Mouse (Mus musculus) left cerebral cortex, postnatal 25 days (tissue): Measurements from ENCODE around the gene Ppm1h. TPM values are rescaled to one million over a fixed set of nuclear protein-coding genes. Genes with fewer than 3 reads are reported as not detected.
A peak's percentile ranks its signal among the peaks of the same experiment; 100 is the strongest.

Experiments used
- DNase-seq, 2 experiments: peaks; one replicate each; pipeline ENCODE4 v3.0.0; 2022; ENCODE audit warnings: low spot score in 2 of 2, mixed read lengths in 1 of 2
- intact Hi-C: fragments of 180-260 bp; cut with DNase I; formaldehyde crosslinking; loops from one replicate; pipeline ENCODE4 v1.15.1; 2025
- total RNA-seq, 2 experiments: library from RNA; stranded (reverse); gene quantifications; 2 replicates each; pipeline ENCODE4 v1.2.3; 2021

The Ppm1h gene
- total RNA-seq, 2 experiments from 2014 or later: 93.9 to 111 TPM

DNA sequence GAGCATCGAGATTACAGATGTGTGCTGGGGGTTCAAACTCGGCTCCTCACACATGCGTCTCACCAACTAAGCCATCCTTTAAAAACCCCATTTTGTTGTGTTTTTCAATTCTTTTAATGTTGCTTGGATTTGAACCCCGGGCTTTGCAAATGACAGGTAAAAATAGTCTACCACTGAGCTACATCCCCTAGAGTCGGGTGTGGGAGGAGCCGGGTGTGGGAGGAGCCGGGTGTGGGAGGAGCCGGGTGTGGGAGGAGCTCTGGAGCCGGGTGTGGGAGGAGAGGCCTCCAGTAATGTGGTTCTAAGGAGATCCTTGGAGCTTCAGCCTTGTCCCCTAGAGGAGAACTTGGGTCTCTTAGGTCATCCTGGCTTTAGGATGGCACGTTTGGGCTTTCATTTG, 152.1 kb downstream of the Ppm1h start:
- DNase-seq: no peak
- intact Hi-C loops: no loop called here

DNA sequence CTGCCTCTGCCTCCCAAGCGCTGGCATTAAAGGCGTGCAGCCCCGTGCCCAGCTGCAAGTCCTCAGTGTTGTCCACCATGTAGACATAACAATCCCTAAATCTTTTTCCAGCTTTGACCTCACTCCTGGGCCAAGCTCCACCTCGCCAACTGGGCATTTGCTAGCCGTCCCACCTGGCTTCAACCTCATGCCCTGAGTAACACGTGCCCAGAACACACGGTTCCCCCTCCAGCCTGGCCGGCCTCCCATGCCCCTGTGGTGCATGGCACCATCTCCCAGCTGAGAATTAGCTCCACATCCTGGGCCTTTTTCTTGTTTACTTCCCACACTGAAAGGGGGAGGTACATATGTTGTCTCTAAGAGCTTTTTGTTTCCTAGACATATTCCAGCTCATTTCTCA, 163.5 kb downstream of the Ppm1h start:
- intact Hi-C loops: no loop called here
- no peak for DNase-seq

DNA sequence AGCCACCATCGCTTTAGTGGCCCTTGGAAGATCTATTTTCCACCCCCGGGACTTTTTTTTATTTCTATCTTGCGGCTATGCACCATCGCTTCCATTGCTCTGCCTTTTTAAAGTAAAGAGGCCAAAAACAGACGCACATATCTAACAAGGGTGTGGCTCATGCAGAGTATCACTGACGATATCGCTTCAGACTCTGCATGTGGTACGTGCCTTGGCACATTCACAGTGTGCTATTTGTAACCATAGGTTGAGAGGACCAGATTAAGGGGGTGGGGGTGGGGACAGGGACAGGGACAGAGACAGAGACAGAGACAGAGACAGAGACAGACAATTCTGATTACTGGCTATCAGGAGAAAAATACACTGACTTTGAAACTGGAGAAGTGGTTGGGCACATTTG, 164.4 kb downstream of the Ppm1h start:
- no peak for DNase-seq
- intact Hi-C loops: no loop called here

DNA sequence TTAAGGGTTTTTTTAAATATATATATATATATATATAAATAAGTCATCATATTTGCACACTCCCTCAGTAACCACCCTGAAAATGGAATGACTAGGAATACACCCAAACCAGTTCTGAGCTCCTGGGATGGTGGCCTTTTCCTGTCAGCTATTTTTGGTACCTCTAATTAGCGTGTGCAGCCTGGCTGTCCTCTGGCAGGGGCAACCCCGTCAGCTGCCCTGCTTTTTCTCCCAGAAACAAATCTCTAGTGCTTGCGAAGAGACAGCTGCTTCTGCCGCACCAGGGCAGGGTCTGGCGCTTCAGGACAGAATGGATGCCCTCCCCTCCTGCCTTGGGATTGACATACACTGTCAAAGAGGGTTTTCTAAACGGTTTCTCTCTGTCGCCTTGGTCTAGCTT, 166.9 kb downstream of the Ppm1h start:
- DNase-seq: peak in 1 of 2 experiments; percentile 46
- intact Hi-C loops: no loop called here

DNA sequence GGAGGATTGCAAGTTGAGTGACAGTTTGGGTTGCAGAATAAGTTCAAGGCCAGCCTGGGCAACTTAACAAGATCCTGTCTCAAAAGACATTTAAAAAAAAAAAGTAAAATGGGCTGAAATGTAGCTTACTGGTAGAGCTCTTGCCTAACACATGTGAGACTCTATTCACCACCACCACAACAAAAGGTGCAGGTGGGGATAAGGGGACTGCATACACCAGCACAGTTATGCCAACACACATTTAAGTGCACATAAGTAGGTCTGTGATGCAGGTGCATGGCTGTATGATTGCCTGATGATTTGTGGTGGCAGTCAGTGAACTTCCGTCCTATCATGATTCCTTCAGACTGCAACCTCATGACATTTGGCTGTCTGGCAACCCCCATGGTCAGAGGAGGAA, 167.9 kb downstream of the Ppm1h start:
- no peak for DNase-seq
- intact Hi-C loops: no loop called here

DNA sequence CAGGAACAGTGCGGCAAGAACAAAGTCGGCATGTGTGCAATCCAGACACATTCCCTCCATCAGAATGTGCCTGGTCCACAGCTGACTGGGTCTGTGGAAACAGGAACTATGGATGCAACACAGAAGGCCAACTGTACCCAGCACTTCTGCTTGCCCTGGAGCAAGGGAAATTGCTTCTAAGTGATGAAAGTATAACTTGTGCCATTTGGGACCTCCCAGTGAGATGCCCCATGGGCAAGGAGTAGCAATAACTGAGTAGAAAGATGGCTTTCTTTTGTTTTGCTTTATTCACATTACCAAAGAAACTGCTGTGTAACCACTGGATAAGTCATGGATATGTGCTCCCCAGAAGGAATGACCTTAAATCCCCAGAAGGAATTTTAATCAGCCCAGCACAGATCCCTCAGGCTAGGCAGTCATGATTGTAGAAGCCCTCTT, 169.5 kb downstream of the Ppm1h start:
- intact Hi-C loops: no loop called here
- no peak for DNase-seq

DNA sequence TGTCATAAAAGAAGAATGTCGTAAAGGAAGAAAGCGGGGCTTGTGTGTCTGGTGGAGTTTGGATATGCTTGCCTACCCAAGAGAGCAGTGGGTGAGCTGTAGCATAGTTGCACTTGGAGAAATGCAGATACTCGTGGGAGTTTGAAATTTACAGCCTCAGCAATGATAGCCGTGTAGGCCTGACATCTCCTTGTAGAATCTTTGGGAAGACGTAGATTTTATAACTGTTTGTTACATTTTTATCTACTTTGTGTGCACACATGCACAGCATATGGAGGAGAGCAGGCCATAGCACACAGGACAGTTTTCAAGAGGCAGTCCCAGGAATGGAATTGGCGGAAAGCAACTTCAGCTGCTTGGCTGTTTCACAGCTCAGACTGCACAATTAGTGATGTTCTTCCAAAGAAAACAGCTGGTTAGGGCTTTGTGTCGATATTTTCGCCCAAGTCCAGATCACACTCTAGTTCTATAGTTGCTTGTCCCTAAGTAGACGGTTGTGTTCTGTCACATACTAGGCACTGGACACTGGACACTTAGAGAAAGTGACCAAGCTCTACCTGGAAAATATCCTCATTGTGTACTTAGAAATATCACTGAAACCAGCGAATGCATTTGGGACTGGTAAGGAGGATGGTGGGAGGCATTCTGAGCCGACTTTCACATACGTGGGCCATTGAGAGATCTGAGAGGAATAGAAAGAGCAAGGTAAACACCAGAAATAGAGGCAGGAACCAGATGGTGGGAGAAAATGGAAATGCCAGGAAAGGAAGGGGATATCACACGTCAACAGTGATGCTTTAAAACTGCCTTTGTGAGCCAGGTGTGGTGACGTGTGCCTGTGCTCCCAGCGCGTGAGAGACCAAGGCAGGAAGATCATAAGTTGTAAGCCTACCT, 173.0 kb downstream of the Ppm1h start:
- peak; percentile 43 to 93 for DNase-seq
- intact Hi-C loops: loop anchor here (2.0 to 5.0 kb wide), 2 partner anchors 43 to 134 kb away; no protein-coding TSS in a partner anchor

DNA sequence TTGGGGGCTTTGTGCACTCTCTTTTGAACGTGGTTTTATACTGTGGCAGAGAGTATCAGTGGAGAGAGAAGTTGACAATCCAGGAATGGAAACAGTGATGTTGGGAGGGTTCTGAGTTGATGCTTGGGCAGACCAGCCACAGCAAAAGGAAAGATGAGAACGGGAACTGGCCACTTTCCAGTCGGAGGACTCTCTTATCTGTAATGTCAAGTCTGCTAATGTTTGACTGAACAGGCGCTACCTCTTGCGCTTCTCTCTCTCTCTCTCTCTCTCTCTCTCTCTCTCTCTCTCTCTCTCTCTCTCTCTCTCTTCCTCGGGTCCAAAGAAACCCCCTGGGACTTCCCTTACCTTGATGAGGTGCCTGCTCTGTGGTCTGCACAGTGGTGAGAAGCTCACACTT, 176.0 kb downstream of the Ppm1h start:
- DNase-seq: no peak
- intact Hi-C loops: loop anchor here (5.0 kb wide), 1 partner anchor 137 kb away; no protein-coding TSS in a partner anchor

DNA sequence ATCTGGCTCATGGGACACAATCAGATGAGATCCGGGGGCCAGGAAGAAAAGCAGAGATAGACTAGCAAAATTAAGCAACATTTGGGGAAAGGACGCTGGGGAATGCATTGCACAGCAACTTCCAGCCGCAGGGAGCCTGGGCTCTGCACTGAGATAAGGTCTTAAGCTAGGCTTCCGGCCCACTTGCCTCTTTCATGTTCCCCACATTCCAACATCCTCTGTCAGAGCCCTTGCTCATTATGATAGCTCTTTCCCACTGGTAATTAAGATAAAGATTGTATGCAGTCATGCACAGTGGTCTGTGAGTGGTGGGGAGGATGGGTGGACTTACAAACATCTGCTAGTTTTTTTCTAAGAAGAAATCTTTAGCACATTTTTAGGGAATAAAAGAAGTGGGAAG, 176.6 kb downstream of the Ppm1h start:
- intact Hi-C loops: no loop called here
- no peak for DNase-seq

DNA sequence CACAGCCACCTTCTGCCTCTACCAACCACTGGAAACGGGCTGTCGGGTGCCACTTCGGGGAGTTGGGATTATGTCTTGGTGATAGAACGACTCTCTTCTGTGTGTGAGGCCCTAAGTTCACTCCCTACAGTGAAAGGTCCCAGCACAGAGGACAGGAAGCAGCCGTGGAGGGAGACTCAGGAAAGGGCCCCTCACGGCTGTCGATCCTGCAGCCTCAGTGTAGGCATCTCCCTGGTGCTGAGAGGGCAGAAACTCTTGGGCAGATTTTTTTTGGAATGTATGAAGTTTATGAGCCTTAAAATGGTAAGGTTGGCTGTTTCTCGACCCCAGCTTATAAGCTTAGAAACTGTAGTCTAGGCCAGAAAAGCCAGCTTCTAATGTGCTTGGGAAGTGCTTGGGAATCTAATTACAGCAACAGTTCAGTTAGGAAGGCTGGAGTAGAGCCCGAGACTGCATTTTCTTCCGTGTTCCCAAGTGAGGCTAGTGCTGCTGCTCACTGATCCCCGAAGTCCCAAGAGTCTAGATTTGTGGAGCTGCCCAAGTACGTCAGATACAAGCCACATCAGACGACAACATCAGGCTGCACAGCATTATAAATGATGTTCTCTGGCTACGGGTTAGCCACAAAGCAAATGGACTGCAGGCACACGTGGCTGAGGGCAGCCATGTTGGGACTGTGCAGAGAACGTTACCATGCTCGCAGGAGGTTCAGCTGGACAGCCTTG, 177.6 kb downstream of the Ppm1h start:
- intact Hi-C loops: no loop called here
- no peak for DNase-seq

DNA sequence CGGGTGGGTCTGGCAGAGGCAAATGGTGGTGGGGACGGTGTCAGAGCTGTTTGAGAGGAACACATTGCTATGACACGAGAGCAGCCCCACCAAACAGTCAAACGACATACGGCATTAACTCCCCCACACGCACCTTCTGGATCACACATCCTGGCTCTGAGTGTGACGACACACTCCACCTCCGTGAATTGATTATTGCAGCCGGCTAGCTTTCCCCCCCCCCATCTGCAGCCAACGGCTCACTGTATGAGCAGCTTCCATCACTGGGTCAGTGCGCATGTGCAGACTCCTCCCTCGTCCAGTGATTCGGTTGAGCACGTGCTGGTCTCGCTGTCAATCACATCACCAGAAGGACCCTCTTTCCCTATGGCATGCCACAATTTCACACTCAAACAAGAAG, 178.6 kb downstream of the Ppm1h start:
- intact Hi-C loops: no loop called here
- peak in 1 of 2 experiments; percentile 67 for DNase-seq

DNA sequence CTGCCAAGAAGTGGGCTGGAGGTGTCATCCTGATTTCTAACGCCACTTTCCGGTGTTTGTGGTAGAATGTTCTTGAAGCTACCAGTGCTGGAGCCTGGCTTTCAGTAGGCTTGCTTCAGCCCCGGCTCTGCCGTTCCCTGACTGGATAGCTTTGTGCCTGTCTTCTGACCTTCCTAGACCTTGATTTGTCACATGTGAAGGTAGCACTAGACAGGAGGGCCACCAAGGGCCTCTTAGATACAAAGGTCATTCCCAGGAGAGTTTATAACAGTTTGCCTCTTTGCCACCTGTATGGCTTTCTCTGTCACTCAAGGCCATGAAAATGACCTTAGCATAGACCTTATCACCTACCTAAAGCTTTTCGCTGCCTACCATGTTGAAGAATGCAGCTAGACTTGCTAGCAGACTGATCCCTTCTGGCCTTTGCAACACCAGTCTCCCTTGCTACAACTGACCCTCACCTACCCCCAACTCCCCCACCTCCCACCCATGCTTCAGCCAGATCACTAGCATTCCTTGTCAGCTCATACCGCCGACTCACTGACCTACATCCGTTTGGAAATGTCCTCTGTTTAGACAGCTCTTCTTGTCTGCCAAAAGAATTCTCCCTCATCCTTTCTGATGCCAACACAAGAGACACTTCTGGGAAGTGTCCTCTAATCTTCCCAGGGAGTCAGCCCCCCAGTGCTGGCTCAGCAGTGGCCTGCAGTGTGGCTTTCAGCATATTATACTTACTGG, 180.5 kb downstream of the Ppm1h start:
- intact Hi-C loops: no loop called here

DNA sequence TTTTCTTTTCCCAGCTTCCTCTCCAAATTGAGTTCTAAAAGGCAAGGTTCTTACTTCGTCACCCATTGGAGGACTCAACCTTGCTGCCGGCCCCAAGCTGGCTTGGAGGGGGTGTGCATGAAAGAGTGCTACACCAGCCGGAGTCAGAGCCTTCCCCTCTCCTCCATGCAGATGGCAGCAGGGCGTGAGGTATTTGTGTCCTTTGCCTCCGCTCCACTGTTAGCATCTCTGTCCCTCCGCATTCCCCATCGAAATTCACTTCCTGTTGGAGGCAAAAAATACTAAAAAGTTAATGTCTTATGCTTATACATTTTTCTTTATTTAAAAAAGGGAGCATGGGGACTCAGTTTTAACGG, 181.1 kb downstream of the Ppm1h start:
- intact Hi-C loops: no loop called here
- DNase-seq: no peak

More for the DNA sequence above, 180.5 kb downstream of the Ppm1h start:
- no peak for DNase-seq

DNA sequence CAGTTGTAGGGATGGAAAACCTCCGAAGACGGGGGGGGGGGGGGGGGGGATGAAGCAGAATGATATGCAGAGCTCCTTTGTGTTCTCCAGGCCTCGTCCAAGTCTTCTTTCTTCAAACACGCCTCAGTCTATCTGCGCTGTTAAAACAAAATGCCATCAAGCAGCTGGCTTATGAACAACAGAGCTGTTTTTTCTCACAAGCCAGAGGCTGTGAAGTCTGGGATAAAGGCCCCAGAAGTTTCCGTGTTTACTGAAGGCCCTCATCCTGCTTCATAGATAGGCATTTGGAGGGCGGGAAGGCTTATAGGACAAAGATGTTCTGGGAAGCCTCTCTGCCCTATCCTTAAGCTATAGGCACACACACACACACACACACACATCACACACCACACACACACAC, 181.5 kb downstream of the Ppm1h start:
- intact Hi-C loops: no loop called here
- DNase-seq: no peak

DNA sequence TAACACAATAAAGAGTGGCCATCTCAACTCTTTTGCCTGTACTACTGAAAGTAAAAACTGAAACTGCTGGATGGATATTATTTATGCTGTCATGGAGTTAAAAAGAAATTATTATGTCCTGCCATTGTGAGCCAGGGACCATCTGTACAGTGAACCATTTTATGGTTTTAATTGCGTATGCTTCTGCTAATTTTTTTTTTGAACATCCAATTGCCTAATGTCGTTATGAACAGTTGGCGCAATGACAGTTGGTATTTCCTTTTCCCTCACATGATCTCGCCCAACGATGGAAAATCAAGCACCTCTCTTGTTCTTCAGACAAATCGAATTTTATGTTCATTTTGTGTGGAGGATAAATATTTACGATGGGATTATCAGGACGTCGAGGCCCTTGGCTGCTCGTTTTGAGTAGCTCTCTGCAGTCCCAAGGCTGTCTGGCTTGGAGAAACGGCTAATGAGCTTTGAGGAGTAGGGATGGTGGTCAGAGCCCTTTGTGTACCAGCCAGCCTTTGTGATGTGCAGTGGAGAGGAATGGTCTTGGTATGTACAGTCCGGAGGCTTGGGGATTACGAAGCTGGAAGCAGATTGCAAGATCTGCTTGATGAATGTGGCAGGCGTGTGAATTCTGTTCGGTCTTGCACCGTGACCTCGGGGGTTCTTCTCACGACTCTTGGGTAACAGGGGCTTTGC, 183.3 kb downstream of the Ppm1h start:
- intact Hi-C loops: no loop called here
- no peak for DNase-seq

DNA sequence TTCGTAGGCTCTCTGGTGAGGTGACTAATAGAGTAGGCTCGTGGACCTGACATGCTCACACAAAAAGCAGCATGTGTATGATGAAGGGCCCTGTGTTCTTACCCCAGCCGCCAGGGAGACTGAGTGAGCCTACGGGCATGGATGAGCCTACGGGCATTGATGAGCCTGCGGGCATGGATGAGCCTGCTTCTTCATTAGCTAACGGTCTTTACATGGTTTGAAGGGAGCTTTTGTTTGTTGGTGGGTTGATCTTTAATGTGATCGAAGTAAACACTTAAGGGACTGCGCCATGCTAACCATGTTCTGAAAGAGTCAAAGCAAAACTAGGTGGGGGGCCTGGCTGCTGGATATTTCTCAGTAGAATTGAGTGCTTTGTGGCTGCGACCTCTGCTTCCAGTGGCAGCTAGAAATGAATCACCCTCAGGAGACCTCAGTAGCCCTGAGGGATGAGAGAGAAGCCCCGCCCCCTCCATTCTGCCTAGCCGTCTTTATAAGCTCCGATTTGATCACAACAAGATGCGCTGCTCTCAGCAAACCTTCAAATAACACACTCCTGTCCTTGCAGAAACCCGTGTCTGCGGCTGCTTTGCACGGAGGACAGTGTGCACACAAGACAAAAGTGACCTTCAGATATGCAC, 183.9 kb downstream of the Ppm1h start:
- intact Hi-C loops: no loop called here
- DNase-seq: no peak

DNA sequence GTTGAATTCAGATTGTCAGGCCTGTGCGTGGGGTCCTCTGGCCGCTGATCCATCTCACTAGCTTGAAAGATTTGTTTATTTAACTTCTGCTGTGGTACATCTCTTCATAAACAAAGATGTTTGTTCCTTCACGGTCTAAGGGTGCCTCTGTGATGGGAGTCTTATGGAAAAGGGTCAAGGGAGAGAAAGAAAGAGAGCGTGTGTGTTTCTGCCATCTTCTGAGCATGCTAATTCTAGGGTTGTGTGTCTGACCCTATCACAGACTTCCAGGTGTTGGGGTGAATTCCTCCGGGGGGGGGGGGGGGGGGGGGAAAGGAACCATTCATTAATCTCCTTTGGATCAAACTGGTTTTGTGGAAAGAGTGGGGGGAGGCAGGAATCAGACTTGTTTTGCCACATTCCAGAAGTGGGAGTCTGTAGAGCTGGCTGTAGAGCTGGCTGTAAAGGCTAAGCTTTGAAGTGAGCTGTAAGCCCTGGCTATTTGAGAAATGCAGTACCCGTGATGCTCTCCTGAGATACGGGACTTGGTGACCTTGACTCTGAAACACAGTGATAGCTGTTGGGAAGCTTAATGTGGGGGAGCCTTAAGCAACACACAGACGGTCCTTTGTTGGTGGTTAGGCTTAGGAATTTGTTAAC, 191.4 kb downstream of the Ppm1h start:
- no peak for DNase-seq
- intact Hi-C loops: no loop called here

DNA sequence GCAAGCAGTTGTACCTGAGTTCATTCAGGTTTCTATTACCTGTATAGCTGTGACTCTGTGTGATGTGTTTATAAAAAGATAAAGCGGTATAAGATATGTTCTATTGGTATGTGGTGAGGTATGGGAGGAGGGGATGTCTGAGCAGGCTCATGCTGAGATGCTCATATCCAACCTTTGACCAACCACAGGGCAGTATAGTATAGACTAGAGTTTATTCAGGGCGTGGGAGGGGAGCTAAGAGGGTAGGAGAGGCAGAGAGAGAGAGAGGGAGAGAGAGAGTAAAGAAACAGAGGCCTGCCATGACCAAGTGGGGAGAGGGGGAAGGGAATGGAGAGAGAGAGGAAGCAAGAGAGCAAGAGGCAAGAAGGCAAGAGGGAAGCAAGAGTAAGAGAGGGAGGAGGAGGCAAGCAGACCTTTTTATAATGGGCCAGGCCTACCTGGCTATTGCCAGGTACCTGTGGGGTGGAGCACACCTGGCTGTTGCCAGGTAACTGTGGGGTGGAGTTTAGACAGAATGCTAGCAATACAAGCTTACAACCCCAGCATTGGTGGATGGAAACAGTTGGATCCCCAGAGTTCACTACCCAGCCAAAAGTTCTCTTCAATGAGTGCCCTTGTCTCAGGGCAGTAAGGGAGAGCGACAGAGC, 192.4 kb downstream of the Ppm1h start:
- DNase-seq: no peak
- intact Hi-C loops: no loop called here
